Mouse (Mus musculus) kidney, postnatal 0 days (tissue): ENCODE measurements around the gene Wfdc11. TPM values are rescaled to one million over a fixed set of nuclear protein-coding genes. Genes with fewer than 3 reads are reported as not detected.
"Not testable (repeated sequence)": the region's sequence is repeated elsewhere in the genome, so short reads cannot be mapped to it uniquely, and the experiment has no call there.

Source experiments
- ATAC-seq: fragments of 200-750 bp; cut with Nextera tagmentation; replicated peaks from 2 replicates; pipeline ENCODE4 v1.8.0; 2017; ENCODE audit warnings: low read depth, moderate number of reproducible peaks, moderate TSS enrichment, moderate library complexity; ENCODE audit not compliant: low FRiP score
- DNase-seq: peaks from one replicate; pipeline ENCODE4 v3.0.0-alpha.2; 2016; ENCODE audit warnings: low spot score
- H3K27ac ChIP-seq: fragments of 300-500 bp; sonication (generic); 2 replicates; pipeline ENCODE4 v1.5.1; 2014; ENCODE audit warnings: mild to moderate bottlenecking
- H3K27me3 ChIP-seq: fragments of 300-500 bp; sonication (generic); 2 replicates; pipeline ENCODE4 v1.6.1; 2014; ENCODE audit warnings: low read length, mixed read lengths; ENCODE audit not compliant: insufficient read depth
- H3K36me3 ChIP-seq: fragments of 300-500 bp; sonication (generic); 2 replicates; pipeline ENCODE4 v1.6.1; 2014; ENCODE audit warnings: low read length, mixed read lengths; ENCODE audit not compliant: insufficient read depth
- H3K4me1 ChIP-seq: fragments of 300-500 bp; sonication (generic); replicated peaks from 2 replicates; pipeline ENCODE4 v1.6.1; 2014; ENCODE audit warnings: antibody characterized with exemption, low read length, mixed read lengths; ENCODE audit not compliant: insufficient read depth
- H3K4me2 ChIP-seq: fragments of 300-500 bp; sonication (generic); 2 replicates; pipeline ENCODE4 v1.6.1; 2014; ENCODE audit warnings: mild to moderate bottlenecking, low read length, moderate library complexity, mixed read lengths
- H3K4me3 ChIP-seq: fragments of 300-500 bp; sonication (generic); replicated peaks from 2 replicates; pipeline ENCODE4 v1.5.1; 2014; ENCODE audit warnings: low read depth, low read length
- H3K9ac ChIP-seq: fragments of 300-500 bp; sonication (generic); 2 replicates; pipeline ENCODE4 v1.6.1; 2014; ENCODE audit warnings: low read depth, low read length
- H3K9me3 ChIP-seq: fragments of 300-500 bp; sonication (generic); replicated peaks from 2 replicates; pipeline ENCODE4 v1.6.1; 2016; ENCODE audit warnings: low read length, inconsistent platforms, mixed read lengths
- CTCF ChIP-seq: IDR thresholded peaks from 2 replicates; pipeline ENCODE4 v1.5.1; 2016; ENCODE audit warnings: antibody characterized with exemption, low read depth, mild to moderate bottlenecking, moderate library complexity
- WGBS: fragments of 180-500 bp; shearing (Covaris S2); extraction: QIAGEN DNeasy Blood & Tissue Kit; methylation state at CpG from one replicate; pipeline ENCODE4 v1.1.7; 2014; 5-methylcytosine and 5-hydroxymethylcytosine counted together
- polyA plus RNA-seq: library from polyadenylated mRNA; unstranded; fragments of >200 nt; fragmentation: Nextera tagmentation; extraction: Ambion mirVana; gene quantifications from 2 replicates; pipeline ENCODE4 v1.2.1, GENCODE M21; 2015

Gene Wfdc11
- polyA plus RNA-seq, 1 experiment from 2014 or later = not detected

- H3K4me3 ChIP-seq = no peak overlapping the region
- no peak for TF ChIP-seq CTCF
- 92% methylated on average over 3 of the region's 3 CpGs for whole genome bisulfite sequencing
- no peaks in the 10 kb centered on the region for H3K36me3 ChIP-seq
- no peak overlapping the region for H3K4me2 ChIP-seq
- no peaks in the 10 kb centered on the region for H3K27me3 ChIP-seq
- no peaks in the 10 kb centered on the region for H3K9me3 ChIP-seq
- H3K4me1 ChIP-seq = no peaks in the 10 kb centered on the region
- DNase-seq (no peak), ATAC-seq (no peak)
- H3K9ac ChIP-seq = no peak overlapping the region
- no peak overlapping the region for H3K27ac ChIP-seq
These were observed 58.5 kb downstream of the Wfdc11 start for GRCm38 (mm10) chr2:164615386-164615785.

GRCm38 (mm10) chr2:164613471-164613870, 60.4 kb downstream of the Wfdc11 start, which contains the start of the genes Wfdc6b and Wfdc8:
Gene Wfdc6b, plus strand, starts transcription at chr2:164613522.
Gene Wfdc8, minus strand, starts transcription at chr2:164613626.
- not testable (repeated sequence) for H3K9ac ChIP-seq, H3K27me3 ChIP-seq, H3K36me3 ChIP-seq, H3K9me3 ChIP-seq, H3K4me1 ChIP-seq, DNase-seq, H3K27ac ChIP-seq, ATAC-seq, H3K4me3 ChIP-seq, H3K4me2 ChIP-seq
- 38% methylated on average over 8 of the region's 8 CpGs for WGBS

Other genes with a start within 250 kb of the Wfdc11 start
- gene Sdc4, start 230.2 kb downstream of the Wfdc11 start, polyA plus RNA-seq = 183 and 227 TPM in 2 replicates
- 83.0 and 83.1 TPM in 2 replicates for gene Sys1, start 217.1 kb downstream of the Wfdc11 start, polyA plus RNA-seq
- 22.8 and 23.3 TPM in 2 replicates for gene Gm20458, start 213.1 kb downstream of the Wfdc11 start, polyA plus RNA-seq
- gene Trp53tg5, start 200.4 kb downstream of the Wfdc11 start, polyA plus RNA-seq = not detected in 2 replicates
- gene Dbndd2, start 188.0 kb downstream of the Wfdc11 start, polyA plus RNA-seq = 22.5 and 23.3 TPM in 2 replicates
- gene Pigt, start 176.6 kb downstream of the Wfdc11 start, polyA plus RNA-seq = 76.9 and 86.3 TPM in 2 replicates
- 715 and 716 TPM in 2 replicates for gene Wfdc2, start 111.7 kb downstream of the Wfdc11 start, polyA plus RNA-seq
- gene Spint3, start 100.6 kb downstream of the Wfdc11 start, polyA plus RNA-seq = not detected in 2 replicates
- not detected in 2 replicates for gene Wfdc6a, start 88.6 kb downstream of the Wfdc11 start, polyA plus RNA-seq
- gene Eppin, start 80.5 kb downstream of the Wfdc11 start, polyA plus RNA-seq = 0.16 TPM in 1 of 2 replicates, not detected in the other
- gene Wfdc6b, start 60.6 kb downstream of the Wfdc11 start, polyA plus RNA-seq = not detected in 2 replicates
- gene Wfdc8, start 60.5 kb downstream of the Wfdc11 start, polyA plus RNA-seq = 0.05 TPM in 1 of 2 replicates, not detected in the other
- gene Wfdc16, start 35.3 kb downstream of the Wfdc11 start, polyA plus RNA-seq = 0.17 TPM in 1 of 2 replicates, not detected in the other
- 0.34 and 0.38 TPM in 2 replicates for gene Wfdc10, start 18.0 kb downstream of the Wfdc11 start, polyA plus RNA-seq
- not detected in 2 replicates for gene Wfdc9, start 17.5 kb downstream of the Wfdc11 start, polyA plus RNA-seq
- 1.4 and 1.6 TPM in 2 replicates for gene Wfdc13, start 11.0 kb upstream of the Wfdc11 start, polyA plus RNA-seq
- 0.84 and 1.4 TPM in 2 replicates for gene Spint4, start 24.4 kb upstream of the Wfdc11 start, polyA plus RNA-seq
- not detected in 2 replicates for gene Spint5, start 41.2 kb upstream of the Wfdc11 start, polyA plus RNA-seq
- 0.64 and 1.1 TPM in 2 replicates for gene Wfdc3, start 71.8 kb upstream of the Wfdc11 start, polyA plus RNA-seq
- gene Dnttip1, start 71.9 kb upstream of the Wfdc11 start, polyA plus RNA-seq = 58.5 and 62.4 TPM in 2 replicates
- gene Ube2c, start 95.8 kb upstream of the Wfdc11 start, polyA plus RNA-seq = 132 and 156 TPM in 2 replicates
- gene Tnnc2, start 105.9 kb upstream of the Wfdc11 start, polyA plus RNA-seq = 0.45 and 1.0 TPM in 2 replicates
- gene Snx21, start 111.7 kb upstream of the Wfdc11 start, polyA plus RNA-seq = 19.9 and 21.7 TPM in 2 replicates
- 28.7 and 33.2 TPM in 2 replicates for gene Acot8, start 130.8 kb upstream of the Wfdc11 start, polyA plus RNA-seq
- 5.2 and 5.4 TPM in 2 replicates for gene Zswim3, start 131.0 kb upstream of the Wfdc11 start, polyA plus RNA-seq
- gene Zswim1, start 148.6 kb upstream of the Wfdc11 start, polyA plus RNA-seq = 15.5 and 15.8 TPM in 2 replicates
- not detected in 2 replicates for gene Spata25, start 154.4 kb upstream of the Wfdc11 start, polyA plus RNA-seq
- 219 and 254 TPM in 2 replicates for gene Ctsa, start 158.8 kb upstream of the Wfdc11 start, polyA plus RNA-seq
- gene Neurl2, start 159.4 kb upstream of the Wfdc11 start, polyA plus RNA-seq = 9.2 and 9.4 TPM in 2 replicates
- gene Pltp, start 183.6 kb upstream of the Wfdc11 start, polyA plus RNA-seq = 43.9 and 45.4 TPM in 2 replicates
- 70.0 and 76.5 TPM in 2 replicates for gene Pcif1, start 205.2 kb upstream of the Wfdc11 start, polyA plus RNA-seq
- 7.5 and 7.6 TPM in 2 replicates for gene Zfp335, start 237.7 kb upstream of the Wfdc11 start, polyA plus RNA-seq